Mouse (Mus musculus) c-Kit-negative CD71-positive TER-119-positive erythroid progenitor cells, embryonic 14.5 days (primary cell): ENCODE measurements around the gene A930017K11Rik.
A peak's percentile ranks its signal among the peaks of the same experiment; 100 is the strongest.

ENCODE experiments used
- DNase-seq: peaks from one replicate; pipeline ENCODE4 v3.0.0-alpha.2; 2013; ENCODE audit warnings: low read depth, low spot score

Gene A930017K11Rik

DNA sequence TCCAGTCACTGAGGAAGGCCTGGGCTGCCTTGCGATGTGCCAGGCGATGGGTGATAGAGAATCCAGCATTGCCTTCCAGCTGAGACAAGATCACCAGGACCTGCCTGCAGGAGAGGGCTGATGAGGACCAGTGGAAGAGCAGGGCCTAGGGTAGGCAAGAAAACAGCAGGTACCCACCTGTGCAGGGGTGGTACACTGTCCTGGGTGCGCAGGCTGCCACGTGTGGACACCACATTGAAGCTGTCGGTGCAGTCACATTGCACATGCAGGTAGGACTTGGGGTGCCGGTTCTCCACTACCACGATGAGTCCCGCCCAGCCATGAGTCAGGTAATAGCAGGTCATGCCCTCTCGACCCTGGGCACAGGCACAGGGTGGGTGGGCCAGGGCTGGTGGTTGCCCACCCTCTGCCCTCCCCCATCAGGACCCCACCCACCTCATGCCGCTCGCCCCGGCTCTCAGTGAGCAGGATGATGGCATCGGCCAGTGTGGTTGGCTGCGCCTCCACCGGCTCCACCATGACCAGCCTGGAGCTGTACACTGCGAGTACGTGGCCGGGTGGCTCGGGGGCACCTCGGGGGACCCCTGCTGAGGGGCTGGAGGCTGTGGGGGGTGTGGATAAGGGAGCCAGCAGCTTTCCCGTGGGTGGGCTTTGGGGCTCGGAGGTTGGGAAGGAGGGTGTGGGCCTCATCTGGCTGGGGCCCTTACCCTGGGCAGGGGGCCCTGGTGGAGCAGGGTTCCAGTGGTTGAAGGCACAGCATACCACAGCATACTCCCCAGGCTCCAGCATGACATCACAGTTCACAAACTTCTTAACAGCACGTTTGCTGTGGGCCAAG is 7.5 kb upstream of the A930017K11Rik start:
- no peak for DNase-seq

DNA sequence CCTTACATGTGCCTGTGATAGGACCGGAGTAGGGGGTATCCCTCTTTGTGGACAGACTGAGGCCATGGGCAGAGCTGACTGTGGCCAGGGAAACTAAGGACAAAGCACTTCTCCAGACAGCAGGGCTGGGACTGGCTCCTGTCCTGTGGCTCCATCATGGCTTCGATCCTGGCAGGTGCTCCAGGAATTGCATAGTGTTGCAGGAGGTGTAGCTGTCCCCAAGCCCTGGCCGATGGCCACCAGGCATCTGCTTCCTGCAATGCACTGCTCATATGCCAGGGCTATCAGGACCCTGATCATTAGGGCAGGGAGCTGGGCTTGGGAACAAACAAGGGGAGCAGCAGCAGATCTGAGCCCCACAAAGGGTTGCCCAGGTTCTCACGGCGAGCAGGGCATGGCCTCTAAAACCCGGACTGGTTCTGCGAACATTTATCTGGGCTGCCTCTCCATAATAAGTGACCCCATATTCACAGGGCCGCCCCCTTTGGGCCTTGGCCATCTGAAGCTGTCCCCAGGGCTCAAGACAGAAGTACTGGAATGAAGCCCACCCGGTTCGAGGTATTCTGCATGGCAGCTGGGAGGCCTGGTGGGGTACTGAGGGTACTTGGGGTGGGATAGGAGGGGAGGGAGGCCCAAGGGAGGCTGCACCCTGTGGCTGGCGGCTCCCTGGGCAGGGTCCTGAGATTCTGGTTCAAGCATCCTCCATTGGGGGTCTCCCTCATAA is 6.6 kb upstream of the A930017K11Rik start:
- no peak for DNase-seq

DNA sequence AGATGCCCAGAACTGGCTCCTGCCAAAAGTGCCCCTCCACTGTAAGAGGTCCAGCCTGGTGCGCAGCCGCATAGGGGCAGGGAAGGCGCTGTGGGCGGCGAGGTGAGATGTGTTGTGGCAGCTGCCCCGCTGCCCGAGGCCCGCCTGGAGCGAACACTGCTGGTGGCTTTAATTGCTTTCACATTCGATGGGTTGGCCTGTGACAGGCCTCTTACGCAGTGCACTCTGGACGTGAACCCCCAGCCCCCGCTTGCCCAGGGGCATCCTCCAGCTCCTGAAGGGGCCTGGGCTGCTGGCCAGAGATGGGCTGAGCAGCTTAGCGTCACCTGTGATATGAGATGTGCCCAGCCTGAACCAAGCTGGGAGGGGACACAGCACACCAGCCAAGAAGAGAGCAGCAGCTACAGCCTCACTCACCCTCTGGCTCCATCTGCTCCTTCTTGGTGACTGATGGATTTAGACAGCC is 5.3 kb upstream of the A930017K11Rik start:
- no peak for DNase-seq

DNA sequence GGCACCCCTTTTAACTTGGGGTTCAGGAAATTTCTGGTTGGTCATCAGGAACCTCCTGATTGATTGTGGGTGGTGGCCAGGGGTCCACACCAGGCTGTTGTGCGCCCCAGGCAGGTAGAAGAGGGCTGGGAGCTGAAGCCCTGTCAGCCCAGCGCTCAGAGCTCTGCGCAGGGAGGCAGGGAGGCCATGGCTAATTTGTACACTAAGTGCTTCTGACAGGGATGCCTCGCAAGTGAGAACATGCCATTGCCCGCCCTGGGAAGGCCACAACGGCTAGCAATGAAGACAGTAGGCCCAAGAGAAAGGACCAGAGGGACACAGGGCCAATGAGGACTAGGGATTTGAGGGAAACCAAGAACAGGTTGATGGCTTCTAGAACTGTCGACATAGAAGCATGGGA is 4.3 kb upstream of the A930017K11Rik start:
- DNase-seq = no peak

DNA sequence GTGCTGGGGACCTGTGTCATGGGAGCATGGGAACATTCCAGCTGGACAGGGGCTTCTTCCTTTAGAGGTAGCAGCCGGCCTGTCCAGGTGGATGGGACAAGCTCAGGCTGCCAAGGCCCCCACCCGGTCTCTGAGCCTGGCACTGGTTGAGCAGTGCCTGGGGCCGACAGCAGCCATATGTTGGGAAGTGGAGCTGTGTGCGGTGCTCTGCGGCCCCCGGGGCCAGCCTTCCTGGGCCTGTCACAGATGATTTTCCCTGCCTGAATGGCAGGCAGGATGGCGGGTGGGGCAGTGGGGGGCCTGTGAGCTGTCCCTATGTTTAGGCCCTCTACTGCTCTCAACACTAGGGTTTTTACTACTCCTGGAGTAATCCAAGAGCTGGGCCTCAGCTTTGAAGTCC is 3.8 kb upstream of the A930017K11Rik start:
- no peak for DNase-seq

DNA sequence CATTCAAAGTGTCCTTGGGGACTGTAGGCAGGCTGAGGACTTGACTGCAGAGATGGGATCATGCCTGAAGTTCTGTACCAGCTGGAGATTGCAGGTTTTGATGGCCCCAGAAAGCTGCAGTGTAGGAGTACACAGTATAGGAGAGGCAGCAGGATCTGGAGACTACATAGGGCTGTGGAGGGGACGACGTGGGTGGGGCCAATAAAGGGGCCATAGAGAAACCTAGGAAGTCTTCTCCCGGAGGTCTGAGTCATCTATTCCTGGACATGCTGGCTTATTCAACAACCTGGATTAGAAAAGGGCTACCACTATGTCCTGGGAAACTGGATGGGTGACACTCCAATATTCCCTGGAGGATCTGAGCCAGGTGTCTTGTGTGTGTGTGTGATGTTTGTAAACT is 3.4 kb upstream of the A930017K11Rik start:
- no peak for DNase-seq

DNA sequence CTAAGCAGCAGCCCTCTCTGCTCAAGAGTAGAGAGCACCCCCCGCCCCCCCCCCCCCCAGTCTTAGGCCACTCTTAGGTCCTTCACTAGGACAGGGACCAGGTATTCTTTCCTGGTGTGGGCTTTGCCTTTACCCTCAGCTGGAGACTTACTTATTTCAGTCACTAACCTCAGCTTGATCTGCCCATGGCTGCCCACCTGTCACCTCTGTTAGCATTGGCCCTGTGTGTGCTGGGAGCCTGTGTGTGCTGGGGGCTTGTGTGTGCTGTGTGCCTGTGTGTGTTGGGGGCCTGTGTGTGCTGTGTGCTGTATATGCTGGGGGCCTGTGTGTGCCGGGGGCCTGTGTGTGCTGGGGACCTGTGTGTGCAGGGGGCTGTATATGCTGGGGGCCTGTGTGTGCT is 2.3 kb upstream of the A930017K11Rik start:
- no peak for DNase-seq

DNA sequence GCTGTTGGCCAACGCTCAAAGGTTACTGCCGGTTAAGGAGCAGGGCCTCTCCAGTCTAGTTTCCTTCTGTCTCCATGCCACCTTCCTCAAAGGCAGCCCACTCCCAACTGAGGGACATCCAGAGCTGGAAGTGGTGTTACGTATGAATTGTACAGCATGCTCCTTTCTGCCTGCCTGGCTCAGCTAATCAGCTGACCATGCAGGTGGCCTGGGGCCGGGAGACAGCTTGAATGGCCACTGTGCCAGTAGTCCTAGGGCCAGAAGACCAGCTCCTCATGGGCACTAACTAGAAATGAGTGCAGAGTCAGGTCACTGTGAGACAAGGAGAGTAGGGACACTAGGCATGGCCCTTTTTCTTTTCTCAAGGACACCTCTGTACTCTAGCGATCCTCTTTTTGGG is 796 bp upstream of the A930017K11Rik start:
- DNase-seq = no peak

DNA sequence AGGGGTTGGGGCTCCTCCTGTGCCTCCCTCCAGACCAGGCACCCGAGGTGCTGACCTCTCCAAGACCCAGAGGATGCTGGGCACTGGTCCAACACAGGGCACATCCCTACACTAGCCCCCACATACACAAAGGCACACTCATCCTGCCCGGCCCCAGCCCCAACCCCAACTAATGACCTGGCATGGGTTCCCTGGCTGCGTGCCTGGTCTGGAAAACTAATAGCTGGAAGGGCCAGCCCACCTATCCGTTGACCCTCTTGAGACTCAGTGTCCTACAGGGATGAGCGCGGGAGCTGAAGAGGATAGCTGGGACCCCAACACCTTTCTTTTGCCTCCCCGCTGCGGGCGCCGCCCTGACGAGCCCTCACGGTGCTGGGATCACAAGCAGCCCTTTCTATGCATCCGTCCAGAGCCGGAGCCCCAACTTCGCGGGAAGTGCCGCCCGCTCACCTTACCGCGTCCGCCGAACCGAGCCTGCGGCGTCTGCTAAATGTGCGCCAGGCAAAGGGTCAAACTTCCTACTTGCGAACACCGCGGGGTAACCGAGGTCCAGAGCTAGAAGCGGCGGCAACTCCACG is 1.1 kb downstream of the A930017K11Rik start:
- no peak for DNase-seq

DNA sequence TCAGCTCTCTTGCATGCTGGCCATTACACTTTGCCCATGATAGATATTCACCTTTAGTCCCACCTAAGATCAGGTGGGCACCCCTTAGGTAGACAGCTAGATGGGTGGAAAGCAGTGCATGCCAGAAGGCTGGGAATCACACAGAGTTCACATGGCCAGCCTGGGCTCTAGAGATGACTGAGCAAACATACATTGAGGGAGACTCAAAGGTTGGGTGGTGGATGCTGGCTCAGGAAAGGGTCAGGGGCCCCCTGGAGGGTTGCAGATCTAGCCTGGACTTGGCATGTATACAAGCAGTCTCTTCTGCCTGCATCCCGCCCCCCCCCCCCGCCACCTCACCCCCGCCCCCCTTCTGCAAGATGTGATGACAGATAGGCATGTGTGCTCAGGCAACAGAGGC is 1.7 kb downstream of the A930017K11Rik start:
- DNase-seq = no peak

DNA sequence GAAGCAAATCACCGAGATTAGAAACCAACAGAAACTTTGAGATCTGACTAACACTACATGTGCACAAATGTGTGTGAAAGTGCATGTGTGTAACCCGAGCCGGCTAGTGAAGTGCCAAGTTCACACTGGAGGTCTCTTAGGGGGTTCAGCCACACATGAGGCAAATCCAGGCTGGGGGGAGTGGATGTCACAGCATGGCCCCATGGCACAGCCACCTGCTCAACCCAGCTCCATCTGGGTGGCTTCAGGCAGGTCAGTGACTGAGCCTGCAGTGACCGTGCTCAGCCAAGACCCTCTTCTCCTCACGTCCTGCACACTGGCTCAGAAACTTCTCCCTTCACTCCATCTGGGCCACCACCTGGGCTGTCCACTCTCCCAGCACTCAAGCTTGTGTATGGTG is 2.4 kb downstream of the A930017K11Rik start:
- no peak for DNase-seq

DNA sequence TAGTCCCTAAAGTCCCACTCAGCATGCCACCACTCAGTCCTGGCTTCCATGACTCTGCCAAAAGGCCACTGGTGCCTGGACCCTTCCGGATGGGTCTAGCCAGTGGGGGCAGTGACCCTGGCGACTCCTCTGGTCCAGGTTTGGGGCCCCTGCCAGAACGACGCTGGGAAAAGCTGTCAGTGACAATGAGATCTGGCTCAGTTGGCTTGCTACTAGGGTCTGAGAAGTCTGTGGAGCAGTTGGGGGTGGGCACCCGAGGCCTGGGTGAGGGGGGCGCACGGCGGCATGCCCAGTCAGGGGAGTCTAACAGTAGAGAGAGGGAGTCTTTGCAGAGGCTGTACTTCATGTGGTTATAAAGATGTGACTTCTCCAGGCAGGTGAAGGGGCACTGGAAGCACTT is 4.3 kb downstream of the A930017K11Rik start:
- no peak for DNase-seq

DNA sequence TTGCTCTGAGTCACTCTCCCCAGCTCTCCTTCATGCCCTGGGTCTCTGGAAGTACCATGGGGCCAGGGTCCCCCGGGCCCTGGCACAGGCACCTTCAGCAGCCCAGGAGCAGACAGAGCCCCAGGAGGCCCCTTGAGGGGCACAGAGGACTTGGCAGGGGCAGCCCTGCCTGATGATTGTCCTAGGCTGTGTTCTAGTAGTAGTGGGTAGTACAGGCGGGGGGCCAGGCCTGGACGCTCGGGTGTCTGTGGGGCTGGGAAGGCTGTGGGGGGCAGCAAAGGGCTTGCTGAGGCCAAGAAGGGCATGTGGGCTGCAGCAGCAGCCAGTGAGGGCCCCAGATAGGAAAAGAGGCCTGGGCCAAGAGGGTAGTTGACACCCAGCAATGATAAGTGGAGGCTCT is 4.8 kb downstream of the A930017K11Rik start:
- no peak for DNase-seq

DNA sequence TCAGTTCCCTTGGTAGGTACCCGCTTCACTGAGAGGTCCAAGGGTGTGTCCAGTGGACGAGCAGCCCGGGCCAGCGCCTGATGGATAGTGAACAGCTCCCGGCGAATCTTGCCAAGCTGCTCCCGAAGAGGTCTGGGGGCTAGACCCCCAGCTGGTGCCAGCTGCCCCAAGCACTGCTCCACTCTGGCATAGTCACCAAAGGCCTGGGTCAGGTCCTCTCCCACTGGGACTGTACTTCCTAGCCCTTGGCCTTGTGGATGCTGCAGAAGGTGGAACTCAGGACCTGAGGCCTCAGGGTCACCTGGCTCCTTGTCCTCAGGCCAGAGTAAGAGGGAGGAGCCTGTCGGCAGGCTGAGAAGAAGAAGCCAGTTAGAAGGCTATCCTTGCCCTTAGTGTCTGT is 5.5 kb downstream of the A930017K11Rik start:
- DNase-seq = no peak

DNA sequence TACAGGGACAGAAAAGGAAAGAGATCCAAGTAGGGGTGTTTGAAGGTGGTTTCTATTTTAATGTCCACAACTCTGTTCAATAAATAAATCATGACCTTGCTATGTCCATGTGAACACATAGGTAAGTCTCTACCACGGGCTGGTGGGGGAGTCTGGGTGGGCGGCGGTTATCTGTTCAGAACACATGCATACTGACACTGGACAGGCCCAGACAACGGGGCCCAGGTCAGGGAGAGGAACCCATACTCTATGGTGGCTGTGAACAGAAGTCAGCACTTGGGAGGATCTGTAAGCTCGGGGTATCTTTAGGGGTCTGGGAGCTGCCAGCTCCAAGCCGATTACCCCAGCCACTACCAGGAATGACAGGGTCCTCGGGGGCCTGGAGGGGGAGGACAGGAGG is 6.0 kb downstream of the A930017K11Rik start:
- peak; percentile 48 for DNase-seq

DNA sequence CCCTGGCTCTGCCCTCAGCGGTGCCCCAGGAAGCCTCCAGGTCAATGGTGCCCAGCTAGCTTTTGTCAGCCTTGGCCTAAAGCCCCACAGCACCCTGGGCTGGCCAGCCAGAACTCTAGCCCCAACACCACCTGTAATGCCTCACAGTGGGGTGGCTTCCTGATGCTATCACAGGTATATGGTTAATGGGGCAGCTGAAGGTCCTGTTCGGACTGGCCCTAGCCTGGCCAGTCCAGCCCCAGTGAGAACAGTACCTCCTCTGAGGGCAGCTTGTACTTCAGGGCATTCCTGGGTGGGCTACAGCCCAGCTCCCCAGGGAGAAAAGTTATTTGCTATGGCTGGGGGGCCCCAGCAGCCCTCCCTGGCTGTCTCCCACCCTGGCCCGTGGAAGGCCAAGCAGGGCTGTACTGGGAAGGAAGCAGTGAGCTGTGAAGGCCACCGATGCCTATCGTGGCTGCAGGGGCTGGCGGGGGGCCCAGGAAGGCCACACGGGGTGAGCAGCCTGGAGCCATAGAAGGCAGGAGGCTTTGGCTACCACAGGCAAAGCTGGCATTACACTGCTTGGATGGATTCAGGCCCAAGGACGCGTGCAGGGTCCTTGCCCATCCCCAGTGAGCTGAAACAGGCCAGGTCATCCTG is 6.7 kb downstream of the A930017K11Rik start:
- no peak for DNase-seq

DNA sequence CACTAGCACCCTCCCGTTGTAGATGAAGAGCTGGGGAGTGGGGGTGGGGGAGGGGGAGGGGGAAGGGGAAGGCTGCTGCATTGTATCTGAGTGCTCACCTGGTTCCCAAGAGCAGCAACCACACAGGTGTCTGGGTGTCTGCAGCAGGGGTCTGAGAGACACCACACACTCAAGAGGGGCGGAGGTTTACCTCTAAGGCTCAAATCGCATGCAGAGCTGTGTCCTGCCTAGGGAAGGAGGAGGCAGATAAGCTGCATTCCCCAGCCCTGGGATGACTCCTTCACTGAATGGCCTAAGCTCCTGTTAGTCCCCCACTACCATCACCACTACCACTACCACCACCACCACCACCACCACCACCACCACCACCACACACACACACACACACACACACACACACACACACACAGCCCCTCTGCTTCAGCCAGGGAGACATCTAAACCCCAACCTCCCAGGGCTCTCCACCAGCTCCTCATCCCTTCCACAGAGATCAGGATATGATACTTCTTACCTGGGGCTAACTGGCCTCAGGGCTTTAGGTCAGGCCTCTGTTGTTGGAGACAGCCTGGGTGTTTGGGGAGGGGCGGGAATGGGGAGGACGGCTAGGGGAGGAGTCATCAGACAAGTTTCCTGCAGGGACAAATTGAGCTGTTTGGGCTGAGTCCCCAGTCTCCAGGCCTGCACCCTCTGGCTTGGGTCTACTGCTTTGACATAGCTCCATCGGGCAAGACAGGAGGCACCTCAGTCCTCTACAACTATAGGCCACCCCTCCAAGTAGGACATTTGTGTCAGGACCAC is 7.8 kb downstream of the A930017K11Rik start, which contains the start of the genes Pigq and Nhlrc4:
TSS of gene Pigq (minus strand) at position 571 of the 798 bp plus-strand sequence.
TSS of gene Nhlrc4 (minus strand) at position 596 of the 798 bp plus-strand sequence.
- DNase-seq = peak; percentile 56

DNA sequence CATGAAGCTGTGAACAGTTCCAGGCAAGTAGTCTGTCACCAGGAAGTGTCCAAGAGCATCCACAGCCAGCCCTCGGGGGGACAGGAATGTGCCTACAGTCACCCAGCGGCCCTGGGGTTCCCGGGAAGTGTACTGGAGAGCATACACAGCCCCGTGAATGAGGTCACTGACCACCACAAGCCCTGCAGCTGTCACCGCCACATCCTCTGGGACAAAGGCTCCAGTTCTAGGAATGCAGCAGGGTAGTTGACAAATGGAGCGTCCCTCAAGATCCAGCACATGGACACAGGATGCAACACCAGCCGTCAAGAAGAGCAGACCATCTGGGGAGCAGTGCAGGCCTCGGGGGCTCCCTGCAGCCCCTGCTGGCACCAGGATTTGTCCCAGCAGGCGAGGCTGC is 8.6 kb downstream of the A930017K11Rik start:
- no peak for DNase-seq

DNA sequence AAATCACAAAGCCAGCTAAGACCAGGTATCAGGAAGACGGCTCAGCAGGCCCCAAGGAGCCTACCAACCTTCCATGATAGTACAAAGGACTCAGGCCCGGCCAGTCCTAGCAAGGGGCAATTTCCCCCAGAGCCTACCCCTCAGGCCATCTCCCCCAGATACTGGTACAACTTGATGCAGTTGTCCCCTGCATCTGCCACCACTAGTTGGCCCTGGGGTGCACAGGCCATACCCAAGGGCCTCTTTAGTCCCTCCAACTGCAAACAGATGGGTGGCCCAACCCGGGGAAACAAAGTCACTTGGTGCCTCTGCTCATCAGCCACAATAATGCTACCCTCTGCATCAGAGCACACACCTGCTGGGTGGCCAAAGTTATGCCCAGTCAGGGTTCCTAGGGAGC is 9.1 kb downstream of the A930017K11Rik start:
- DNase-seq = no peak

DNA sequence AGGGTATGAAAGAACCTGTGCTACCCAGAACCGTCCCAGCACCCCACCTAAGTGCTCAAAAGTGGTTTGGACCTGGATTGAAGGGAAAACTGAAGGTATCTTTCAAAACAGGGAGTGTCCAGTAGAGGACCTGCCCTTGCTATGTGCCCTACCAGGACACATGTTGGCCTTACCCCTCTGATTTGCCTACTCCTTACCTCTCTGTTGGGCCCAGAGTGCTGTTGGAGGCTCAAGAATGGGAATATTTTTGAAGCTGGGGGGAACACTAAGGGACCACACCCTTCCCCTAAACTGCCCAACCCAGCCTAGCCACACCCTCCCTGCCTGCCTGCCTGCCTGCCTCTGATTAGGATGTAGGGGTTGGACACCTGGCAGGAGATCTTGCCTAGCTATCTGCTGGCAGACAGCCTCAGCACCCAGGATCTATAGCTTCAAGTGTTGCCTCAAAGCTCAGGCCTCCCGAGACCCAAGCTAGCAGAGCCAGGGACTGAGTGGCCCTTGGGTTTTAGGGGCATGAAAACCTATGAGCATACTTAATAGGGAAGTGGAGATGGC is 9.7 kb downstream of the A930017K11Rik start:
- peak; percentile 85 for DNase-seq
